Mouse (Mus musculus) adrenal gland, adult 8-10 months (tissue): Measurements from ENCODE around the gene Lss. TPM values are rescaled to one million over a fixed set of nuclear protein-coding genes. Genes with fewer than 3 reads are reported as not detected.

ENCODE experiments used
- DNase-seq: peaks from one replicate; pipeline ENCODE4 v3.0.0; 2022
- total RNA-seq, 4 experiments: library from RNA; stranded (reverse); gene quantifications; 2 replicates each; pipeline ENCODE4 v1.2.4; 2022

Gene Lss
- total RNA-seq, 4 experiments from 2014 or later = 44.7 to 82.5 (median 51.0) TPM

DNA sequence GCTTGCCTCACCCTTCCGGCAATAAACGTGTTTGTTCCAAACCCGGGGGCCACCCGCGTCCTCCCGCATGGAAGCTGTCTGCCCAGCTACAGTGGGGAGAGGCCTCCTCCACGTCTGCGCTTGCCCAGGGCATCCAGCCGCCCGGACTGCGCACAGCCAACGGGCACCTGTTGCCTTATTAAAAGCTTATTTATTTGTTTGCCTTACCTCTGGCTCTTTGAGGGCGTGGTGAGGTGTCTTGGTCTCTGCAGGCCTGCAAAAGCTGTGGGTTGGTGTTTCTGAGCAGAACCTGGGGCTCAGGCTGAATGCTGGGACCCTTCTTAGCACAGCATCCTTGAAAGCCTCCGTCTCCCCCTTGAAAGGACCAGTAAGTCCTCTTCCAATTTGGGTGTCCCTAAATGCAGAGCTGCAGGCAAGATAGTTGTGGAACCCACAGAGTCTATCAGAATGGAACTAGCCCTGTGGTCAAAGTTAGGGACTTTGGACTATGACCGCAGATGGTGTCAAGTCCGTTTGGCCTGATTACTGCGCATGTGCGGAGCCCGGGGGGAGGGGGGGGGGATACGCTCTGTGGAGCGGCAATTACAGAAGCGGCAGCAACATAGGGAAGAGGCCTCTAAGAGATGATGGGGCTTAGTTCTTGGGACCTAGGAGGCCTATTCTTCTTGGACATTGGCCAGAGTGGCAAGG lies 38.8 kb downstream of the Lss start:
- DNase-seq = no peak

DNA sequence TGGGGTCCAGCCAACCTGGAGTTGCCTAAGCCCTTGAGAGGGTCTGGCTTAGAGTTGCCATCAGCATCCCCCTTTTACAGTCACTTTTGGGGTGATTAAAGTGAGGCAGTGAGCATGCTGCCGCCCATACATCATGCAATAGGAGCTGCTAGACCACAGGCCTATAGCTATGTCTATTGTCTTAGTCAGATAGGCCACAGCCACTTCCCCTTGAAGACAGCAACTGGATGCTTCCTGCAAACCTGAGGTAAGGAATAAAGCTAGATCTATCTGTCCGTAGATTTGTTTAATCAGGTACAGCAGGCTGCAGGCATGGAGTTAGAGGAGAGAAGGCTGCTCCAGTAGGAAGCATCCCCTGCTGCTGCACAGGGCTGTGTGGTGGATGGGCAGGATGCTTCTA lies 39.7 kb downstream of the Lss start:
- DNase-seq = no peak

DNA sequence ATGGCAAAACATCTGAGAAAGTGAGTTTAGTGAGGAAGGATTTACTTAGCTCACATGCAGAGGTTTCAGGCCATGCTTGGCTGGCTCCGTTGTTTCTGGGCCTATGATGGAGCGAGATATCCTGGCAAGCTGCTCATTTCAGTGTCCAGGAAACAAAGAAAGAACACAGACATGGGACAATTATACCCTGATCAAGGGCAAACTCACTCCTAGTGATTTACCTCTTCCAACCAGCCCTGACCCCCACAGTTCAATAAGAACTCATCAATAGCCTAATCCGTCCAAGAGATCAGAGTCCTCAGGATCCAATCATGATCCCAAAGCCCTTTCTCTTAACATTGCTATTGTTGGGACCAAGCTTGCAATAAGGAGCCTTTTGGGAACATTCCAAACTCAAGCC lies 40.8 kb downstream of the Lss start:
- DNase-seq = no peak

DNA sequence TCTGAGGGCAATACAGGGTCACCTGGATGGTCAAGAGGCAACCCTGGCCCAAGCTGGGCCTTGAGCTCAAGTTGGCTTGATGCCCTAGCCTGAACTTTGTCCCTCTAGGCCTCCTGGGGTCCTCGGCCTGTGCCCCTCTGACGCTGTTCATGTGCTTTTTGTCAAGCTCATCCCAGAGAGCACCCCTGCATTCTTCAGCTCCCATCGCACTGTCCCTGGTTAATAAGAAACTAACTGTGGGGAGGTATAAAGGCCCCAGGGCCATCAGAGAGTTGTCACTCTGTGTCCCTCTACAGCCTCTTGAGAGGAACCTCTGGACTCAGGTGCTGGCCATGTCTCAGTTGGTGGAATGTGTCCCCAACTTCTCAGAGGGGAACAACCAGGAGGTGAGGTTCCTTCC lies 44.0 kb downstream of the Lss start, which contains the start of gene Ftcd:
TSS of gene Ftcd (plus strand) at position 275 of the 400 bp plus-strand sequence.
- DNase-seq = no peak

DNA sequence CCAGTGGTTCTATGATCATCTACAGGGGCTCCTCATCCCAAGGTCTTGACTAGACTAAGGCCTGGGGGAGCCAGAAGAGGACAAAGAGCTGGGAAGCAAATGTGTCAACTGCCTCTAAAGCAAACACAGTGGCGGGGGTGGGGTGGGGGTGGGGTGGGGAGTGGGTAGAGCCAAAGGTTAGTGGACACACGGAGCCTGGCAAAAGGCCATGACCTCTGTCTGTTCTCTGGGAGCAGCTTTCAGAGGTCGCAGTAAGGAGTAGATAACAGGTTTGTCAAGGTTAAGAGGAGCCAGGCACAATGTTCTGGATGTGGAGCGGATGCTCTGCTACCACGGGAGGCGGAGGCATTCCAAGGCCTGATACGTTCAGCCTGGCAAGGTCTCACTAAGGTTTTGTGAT lies 45.5 kb downstream of the Lss start:
- no peak for DNase-seq

DNA sequence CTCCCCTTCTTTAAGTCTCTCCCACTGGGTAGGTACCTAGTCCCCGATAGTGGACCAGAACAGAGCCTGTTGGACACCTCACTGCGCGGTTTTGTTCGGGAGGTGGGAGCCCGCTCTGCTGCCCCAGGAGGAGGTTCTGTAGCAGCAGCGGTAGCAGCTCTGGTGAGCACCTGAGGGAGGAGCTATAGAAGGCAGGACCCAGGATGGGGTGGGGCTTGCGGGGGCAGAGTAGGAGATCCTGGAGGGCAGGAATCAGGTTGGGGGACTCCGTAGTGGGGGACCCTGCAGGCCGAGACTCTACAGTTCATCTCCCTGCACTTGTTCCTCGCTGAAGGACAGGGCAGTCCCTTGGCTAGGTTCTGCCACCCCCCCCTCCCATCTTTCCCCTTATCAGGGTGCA lies 52.8 kb downstream of the Lss start:
- DNase-seq = no peak

DNA sequence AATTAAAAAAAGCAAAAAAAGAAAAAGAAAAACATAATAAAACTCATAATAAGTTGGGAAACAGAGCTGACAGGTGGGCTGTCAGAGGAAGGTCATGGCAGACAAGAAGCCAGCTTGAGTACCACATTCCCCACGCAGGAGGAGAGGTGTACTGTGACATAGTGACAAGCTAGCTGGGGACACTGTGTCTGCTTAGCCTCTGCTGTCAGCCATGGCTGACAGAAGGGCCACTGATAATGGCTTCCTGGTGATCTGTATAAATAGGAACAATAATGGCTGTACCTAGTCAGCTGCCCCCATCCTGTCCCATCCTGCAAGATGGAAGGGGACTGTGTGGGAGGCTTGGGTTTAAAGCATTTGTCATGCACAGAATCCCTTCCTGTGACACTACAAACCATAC lies 54.8 kb downstream of the Lss start:
- no peak for DNase-seq

DNA sequence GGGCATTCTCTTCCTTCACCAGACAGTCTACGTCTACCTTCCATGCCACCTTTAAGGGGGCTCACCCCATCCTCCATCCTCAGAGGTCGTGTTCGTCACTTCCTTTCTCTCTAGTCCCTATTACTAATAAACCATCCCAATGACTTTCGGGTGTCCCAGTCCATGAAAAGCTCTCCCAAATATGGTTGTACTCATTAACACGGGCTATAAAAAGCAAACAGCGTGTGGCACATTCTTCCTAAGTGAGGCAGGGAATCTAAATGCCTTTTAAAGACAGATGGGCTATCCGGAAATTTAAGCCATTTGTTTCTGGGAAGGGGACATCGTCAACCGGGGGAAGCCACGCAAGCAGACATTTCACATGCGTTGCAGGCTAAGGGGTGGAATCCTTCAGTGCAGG lies 58.8 kb downstream of the Lss start:
- DNase-seq = no peak

DNA sequence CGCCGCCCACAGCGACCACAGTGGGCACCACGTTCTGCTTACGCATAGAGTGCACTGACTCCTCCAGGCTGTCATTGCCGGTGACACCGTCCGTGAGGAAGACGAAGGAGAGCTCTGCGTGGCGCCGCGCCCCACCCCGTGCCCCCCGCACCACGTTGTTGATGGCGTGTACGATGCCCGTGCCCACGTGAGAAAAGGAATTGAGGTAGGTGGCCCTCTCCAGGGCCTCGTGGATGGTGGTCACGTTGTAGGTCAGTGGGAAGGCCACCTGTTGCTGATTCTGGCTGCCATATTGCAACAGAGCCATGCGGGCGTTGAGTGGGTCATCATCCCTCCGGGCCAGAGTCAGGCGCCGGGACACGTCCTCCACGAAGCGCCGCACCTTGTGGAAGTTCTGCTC lies 65.0 kb downstream of the Lss start:
- DNase-seq = no peak

DNA sequence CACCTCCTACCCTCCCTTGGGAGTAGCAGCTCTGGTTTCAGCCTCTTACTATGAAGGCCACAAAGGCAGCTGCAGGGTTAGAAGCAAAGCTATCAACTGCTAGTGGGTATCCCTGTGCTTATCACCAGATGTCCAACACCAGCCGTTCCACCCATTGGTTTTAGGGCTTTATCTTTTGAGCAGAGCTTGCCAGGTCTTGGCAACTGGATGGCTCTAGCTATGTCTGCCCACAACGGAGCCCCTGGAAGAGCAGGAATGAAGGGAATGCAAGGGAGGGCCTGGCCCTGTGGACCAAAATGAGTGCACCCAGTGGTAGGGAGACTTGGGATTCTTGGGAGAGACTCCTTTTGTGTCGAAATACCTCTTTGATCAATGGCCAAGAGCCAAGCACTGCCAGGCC lies 71.3 kb downstream of the Lss start:
- DNase-seq = no peak

Other genes with a start within 250 kb of the Lss start
- 10 to 100 TPM; 23.2 to 41.3 (median 31.9) TPM for gene Dip2a, start 186.3 kb upstream of the Lss start, total RNA-seq
- 1 to 10 TPM in 1 of 4 experiments, not detected in 3; 3.1 TPM for gene AC141477.1, start 91.1 kb upstream of the Lss start, total RNA-seq
- gene Pcnt, start 88.8 kb upstream of the Lss start, total RNA-seq = 10 to 100 TPM; 18.4 to 27.1 (median 20.3) TPM
- not detected for gene 2610028H24Rik, start 82.5 kb upstream of the Lss start, total RNA-seq
- gene Mcm3ap, start 62.7 kb upstream of the Lss start, total RNA-seq = 10 to 100 TPM; 32.2 to 46.7 (median 40.8) TPM
- gene Ybey, start 62.5 kb upstream of the Lss start, total RNA-seq = 1 to 10 TPM; 2.9 to 5.0 (median 3.1) TPM
- gene Spatc1l, start 30.7 kb downstream of the Lss start, total RNA-seq = not detected
- gene Ftcd, start 44.1 kb downstream of the Lss start, total RNA-seq = under 1 TPM in 3 of 4 experiments, not detected in 1; 0.15 to 0.40 (median 0.32) TPM
- 10 to 100 TPM; 18.2 to 48.1 (median 25.2) TPM for gene Col6a2, start 92.0 kb downstream of the Lss start, total RNA-seq
- gene Col6a1, start 194.6 kb downstream of the Lss start, total RNA-seq = 100 to 1,000 TPM; 163 to 254 (median 213) TPM